Mouse (Mus musculus): ENCODE results near the gene Zdhhc7.

DNA sequence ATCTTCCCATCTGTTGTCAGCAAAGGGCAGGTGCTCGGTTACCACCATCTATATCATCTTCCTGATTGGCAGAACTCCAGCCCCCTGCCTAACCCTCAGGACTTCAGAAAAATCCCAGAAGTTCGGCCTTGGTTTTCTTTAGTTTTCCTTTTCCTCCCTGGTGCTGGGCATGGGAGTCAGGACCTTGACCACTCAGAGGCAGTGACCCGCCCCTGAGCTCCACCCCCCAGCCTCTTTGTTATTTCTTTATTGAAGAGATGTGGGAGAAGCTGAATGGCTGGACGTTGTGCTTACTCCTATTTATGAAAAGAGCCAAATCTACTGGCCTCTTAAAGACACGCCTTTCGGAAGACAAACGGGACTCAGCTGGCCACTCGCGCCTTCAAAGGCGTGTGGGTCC, 12.0 kb upstream of the Zdhhc7 start:
- TF ChIP-seq ZNF384 (IDR thresholded peaks at IDR 0.05; ENCODE audit: low read depth, low read length) (no peak), EP300 (IDR thresholded peaks at IDR 0.05; ENCODE audit: low read length) (no peak), RCOR1 (conservative IDR thresholded peaks at IDR 0.05; ENCODE audit: low read depth, low read length) (no peak), CTCF (conservative IDR thresholded peaks at IDR 0.05 in 1 of 2, IDR thresholded peaks at IDR 0.05 in 1 of 2; ENCODE audit: low read depth in 2 of 2, low read length in 2 of 2) (no peak)

Measured in CH12.LX (cell line).